Mouse (Mus musculus): ENCODE results near the gene 4933434E20Rik.

GRCm38 (mm10) chr3:90094453-90094852 is 43.0 kb downstream of the 4933434E20Rik start:
- TF ChIP-seq CTCF (IDR thresholded peaks at IDR 0.05; ENCODE audit: control insufficient read depth, insufficient read depth, insufficient read length), result no peak
- no peak for TF ChIP-seq CEBPB (IDR thresholded peaks at IDR 0.05; ENCODE audit: low read depth)
- no peak for TF ChIP-seq FOSL1 (IDR thresholded peaks at IDR 0.05; ENCODE audit: insufficient read depth, low read length, poor library complexity, severe bottlenecking)
- TF ChIP-seq MAX (IDR thresholded peaks at IDR 0.05), result no peak
- no peak for TF ChIP-seq MYOD1 (IDR thresholded peaks at IDR 0.05; ENCODE audit: control insufficient read depth, insufficient read length, low read depth)

All from C2C12 (cell line).